Mouse (Mus musculus) layer of hippocampus, adult 2 months (tissue): Measurements from ENCODE around the gene Plekho1. TPM values are rescaled to one million over a fixed set of nuclear protein-coding genes. Genes with fewer than 3 reads are reported as not detected.
A peak's percentile ranks its signal among the peaks of the same experiment; 100 is the strongest.

Experiments used
- DNase-seq, 2 experiments: peaks; one replicate each; pipeline ENCODE4 v3.0.0; 2022; ENCODE audit warnings: low spot score in 2 of 2
- H3K27ac ChIP-seq: fragments of 200-600 bp; 2 replicates; pipeline ENCODE4 v1.8.1; 2022
- H3K4me3 ChIP-seq: fragments of 200-600 bp; 2 replicates; pipeline ENCODE4 v1.8.1; 2022; ENCODE audit warnings: mild to moderate bottlenecking
- CTCF ChIP-seq: fragments of 200-600 bp; conservative IDR thresholded peaks from 2 replicates; pipeline ENCODE4 v1.8.1; 2022; ENCODE audit warnings: antibody characterized with exemption, mild to moderate bottlenecking, moderate library complexity
- total RNA-seq, 2 experiments: library from RNA; stranded (reverse); gene quantifications; 2 replicates each; pipeline ENCODE4 v1.2.3; 2021

Plekho1 gene
- total RNA-seq, 2 experiments from 2014 or later = 39.3 to 44.1 TPM

DNA sequence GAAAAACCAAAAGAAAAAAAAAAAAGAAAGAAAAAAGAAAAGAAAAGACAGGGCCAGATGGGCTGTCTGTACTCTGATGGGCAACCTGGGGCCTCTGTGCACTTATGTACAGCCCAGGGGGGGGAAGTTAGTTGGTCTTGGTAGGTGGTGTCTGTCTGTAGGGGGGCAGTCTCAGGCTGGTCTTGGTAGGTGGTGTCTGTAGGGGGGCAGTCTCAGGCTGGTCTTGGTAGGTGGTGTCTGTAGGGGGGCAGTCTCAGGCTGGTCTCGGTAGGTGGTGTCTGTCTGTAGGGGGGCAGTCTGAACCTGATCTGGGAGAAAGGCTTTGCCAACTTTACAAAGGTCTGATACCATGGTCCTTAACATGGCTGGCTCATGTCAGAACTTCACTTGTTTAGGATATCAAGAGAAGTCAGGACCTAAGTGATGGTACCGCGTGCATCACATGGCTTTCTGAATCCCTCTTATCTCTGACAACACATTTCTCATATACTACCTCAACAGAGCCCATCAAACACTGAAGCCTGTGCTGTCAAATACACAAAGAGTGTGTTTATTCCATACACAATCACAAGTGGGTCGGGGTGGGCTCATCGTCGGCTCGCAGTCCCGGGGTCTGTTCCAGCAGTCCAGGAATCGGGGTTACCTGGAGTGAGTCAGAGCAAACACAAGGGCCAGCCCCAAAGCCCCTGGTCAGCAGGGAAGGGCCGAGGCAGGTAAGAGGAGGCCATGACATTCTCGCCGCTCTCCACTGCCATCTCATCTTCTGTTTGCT is 3.7 kb upstream of the Plekho1 start:
- DNase-seq = no peak
- TF ChIP-seq CTCF = no peak
- Histone ChIP-seq H3K4me3 (no peak overlapping the region), H3K27ac (no peak overlapping the region)

- no peak for DNase-seq
- Histone ChIP-seq H3K4me3 (peak overlapping the region; percentile 78; the same call in 1 of the 2 replicates), H3K27ac (peak overlapping the region; percentile 95)
- TF ChIP-seq CTCF = no peak
Observed at GRCm38 (mm10) chr3:95997203-95997721, 1.5 kb upstream of the Plekho1 start.

DNA sequence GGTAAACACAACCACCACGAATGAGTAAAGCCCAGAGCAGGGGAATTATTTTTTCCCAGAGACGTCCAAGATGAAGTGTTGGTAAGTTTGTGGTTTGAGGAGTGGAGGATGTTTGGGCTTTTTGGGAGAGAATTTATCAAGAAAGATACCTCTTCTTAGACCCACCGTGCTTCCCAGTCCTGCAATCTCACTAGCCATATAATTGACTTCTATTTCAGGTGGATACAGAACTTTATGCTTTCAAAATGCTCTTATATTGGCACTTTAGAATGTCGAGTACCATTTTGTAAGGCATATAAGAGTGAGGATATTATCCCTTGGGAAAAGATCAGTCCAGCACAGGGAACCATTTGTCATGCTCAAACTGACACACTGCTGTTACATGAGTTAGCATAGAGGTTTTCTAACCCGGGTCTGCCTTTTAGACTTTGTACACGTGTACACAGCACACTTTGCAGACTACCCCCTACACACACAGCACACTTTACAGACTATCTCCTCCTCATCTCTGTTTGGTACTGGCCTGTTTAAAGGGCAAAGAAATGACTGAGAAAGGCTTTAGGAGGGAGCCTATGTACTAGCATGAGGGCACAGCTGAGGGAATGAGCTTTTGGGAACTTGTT is 761 bp upstream of the Plekho1 start:
- peak overlapping the region; percentile 78 for H3K4me3 ChIP-seq
- no peak for TF ChIP-seq CTCF
- H3K27ac ChIP-seq = peak overlapping the region; percentile 95
- no peak for DNase-seq

DNA sequence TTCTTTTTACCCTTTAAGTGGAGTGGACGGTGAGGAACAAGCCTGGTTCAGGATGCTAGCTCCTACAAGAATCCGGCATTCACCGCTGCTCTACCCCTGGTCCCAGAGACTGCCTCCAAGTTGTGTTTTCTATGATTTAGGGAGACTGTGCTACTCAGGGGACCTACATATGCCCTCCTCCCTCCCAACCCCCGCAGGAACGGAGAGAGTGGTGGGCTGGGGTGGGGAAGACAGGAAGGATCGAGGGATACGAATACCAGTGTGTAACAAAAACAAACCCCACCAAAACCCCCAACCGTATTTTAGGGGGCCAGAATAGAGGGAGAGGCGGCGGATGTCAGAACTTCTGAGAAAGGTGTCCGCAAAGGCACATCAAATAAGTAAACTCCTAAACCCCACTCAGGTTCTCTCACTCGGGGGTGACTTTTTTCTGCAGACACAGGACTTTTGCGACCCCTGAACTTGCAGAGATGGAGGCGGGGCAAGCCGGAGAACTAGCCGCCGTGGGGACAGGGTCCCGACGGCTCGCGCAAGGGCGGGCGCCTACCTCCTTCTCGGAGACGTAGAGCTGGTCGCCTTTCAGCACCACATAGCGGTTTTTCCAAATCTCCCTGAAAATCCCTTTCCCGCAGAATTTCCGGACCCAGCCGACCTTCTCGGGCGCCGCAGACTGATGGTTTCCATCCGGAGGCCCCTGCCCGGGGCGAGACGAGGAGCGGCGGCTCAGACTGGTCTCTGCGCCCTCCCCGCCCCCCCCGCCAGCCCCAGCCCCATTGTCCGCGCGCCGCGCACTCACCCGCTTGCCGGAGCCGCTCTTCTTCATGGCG is 613 bp downstream of the Plekho1 start:
- Histone ChIP-seq H3K27ac (peak overlapping the region; percentile 95), H3K4me3 (peak overlapping the region; percentile 78)
- no peak for TF ChIP-seq CTCF
- DNase-seq = no peak

DNA sequence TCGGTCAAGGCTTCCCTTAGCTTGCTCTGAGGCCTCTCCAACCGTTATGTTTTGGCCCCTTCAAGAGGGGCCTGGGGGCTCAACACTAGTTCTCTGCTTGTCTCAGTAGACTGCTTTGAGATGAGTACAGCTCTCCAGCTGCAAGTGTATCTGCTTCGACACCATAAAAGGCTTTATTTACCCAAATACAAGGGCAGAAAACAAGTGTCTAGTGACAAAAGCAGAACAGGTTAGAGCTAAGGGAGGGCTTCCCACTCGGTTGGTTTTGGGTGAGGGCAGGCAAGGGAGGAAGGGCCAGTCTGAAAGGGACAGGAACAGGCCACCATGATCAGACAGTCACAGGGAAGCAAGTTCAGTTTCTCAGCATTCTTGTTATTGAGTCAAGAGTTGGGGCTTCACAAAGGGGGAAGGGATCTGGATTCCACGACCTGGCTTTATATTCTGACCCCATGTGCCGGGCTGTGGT is 1.4 kb downstream of the Plekho1 start:
- H3K4me3 ChIP-seq = peak overlapping the region; percentile 78
- DNase-seq = no peak
- TF ChIP-seq CTCF = no peak
- H3K27ac ChIP-seq = peak overlapping the region; percentile 95

GRCm38 (mm10) chr3:95993881-95994280 is 1.9 kb downstream of the Plekho1 start:
- Histone ChIP-seq H3K4me3 (peak overlapping the region; percentile 78), H3K27ac (peak overlapping the region; percentile 95)
- DNase-seq = no peak
- TF ChIP-seq CTCF = peak; percentile 23

DNA sequence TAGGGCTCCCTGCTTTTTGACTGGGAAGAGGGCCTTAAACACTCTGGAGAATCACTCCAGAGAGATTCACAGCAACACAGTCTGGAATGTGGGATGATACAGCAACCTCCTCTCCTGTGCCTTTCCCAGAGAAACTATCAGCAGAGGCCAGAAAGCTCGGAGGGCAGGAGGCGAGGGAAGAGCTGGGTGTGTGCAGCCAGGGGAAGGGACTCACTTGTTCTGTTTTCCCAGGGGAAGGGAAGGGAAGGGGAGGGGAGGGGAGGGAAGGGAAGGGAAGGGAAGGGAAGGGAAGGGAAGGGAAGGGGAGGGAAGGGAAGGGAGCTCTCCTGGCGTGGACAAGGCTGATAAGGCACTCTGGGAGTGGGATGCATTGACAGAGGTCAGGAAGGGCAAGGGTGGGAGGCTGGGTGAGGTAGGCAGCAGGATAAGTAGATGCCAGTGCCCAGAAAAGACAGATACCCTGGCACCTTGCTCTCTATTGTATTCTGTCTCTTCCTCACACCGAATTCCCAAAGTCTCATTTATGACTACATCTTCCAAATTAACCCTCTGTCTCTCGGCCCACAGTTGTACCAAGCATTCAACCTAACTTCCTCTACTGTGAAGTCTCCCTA is 2.7 kb downstream of the Plekho1 start:
- TF ChIP-seq CTCF = no peak
- no peak for DNase-seq
- peak overlapping the region; percentile 95 for H3K27ac ChIP-seq
- peak overlapping the region; percentile 78 for H3K4me3 ChIP-seq

DNA sequence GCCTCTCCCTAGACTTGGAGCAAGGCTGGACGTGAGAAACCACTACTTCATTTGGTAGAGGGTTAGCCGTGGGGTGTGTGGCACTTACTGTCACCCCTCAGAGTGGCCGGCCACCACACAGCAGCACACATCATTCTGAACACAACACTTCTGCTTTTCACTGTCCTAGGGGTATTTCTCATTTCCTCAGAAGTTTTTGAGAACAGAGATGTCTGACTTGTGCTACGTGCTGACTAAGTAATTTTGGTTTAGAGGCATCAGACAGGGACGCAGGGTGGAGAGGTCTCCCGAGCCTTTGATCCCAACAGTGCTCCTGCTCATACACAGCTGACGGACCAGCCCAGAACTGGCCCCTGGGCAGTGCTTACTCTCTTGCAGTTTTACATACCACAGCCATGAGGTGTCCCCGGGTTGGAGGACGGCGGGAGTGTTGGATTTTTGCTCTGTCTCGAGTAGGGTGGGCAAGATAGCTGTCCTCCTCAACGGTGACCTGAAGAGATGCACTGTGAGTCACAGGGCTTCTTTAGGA is 5.3 kb downstream of the Plekho1 start:
- H3K4me3 ChIP-seq = no peak overlapping the region
- no peak for TF ChIP-seq CTCF
- no peak for DNase-seq
- peak overlapping the region; percentile 62; the same call in 1 of the 2 replicates for H3K27ac ChIP-seq

GRCm38 (mm10) chr3:95988969-95989368 is 6.8 kb downstream of the Plekho1 start:
- no peak for TF ChIP-seq CTCF
- Histone ChIP-seq H3K27ac (peak overlapping the region; percentile 62), H3K4me3 (no peak overlapping the region)
- DNase-seq = no peak

DNA sequence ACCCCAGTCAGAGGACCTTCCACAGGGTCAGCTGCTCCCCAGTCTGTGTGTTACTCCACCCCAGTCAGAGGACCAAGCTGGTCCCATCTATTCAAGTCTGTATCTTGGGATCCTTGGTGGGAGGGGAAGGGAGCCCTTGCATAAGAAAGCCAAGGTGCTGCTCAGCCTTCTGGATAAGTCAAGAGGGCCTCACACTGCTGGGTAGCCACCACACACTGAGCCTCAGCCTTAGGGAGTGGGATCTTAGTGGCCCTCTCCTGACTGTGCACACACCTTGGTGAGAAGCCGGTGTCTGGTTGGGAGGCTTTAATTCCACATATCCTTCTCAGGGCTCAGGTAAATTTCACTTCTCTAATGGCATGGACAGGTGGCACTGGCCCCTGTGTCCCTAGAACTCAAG is 7.7 kb downstream of the Plekho1 start:
- no peak for TF ChIP-seq CTCF

DNA sequence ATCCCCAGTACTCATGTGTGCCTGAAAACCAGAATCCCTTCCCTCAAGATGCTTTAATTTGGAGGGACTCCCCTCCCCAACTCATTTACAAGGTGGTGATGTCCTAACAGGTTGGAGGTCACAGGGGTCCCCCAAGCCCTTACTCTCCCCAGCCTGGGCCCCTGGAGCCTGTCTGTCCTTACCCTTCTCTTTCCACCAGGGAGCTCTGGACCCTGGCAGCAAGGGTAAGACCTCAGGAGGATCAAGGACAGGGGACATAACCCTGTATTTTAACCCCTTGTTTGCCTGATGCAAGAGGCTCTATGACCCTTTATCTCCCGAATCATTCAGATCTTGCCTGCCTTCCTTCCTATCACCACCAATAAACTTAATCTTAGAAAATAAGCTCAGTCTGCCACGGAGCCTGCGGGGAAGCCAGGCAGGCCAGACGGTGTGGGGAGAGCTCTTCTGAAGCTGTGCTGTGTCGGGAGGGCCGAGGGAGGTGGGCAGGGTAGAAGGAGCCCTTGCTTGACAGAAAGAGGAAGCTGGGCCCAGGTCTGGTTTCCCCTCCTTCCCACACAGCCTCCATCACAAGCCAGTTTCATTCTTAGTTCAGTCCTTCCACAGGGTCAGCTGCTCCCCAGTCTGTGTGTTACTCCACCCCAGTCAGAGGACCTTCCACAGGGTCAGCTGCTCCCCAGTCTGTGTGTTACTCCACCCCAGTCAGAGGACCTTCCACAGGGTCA is 8.3 kb downstream of the Plekho1 start:
- no peak for DNase-seq
- no peak for TF ChIP-seq CTCF
- Histone ChIP-seq H3K27ac (peak overlapping the region; percentile 82; the same call in 1 of the 2 replicates), H3K4me3 (no peak overlapping the region)

More for the DNA sequence above, 7.7 kb downstream of the Plekho1 start:
- Histone ChIP-seq H3K27ac (peak overlapping the region; percentile 62; the same call in 1 of the 2 replicates), H3K4me3 (no peak overlapping the region)
- no peak for DNase-seq
